Mouse (Mus musculus) right cerebral cortex, adult 18-20 months (tissue): ENCODE data around the gene Spin4.

Experiments used
- DNase-seq: peaks from one replicate; pipeline ENCODE4 v3.0.0; 2022; ENCODE audit warnings: mixed read lengths

The Spin4 gene

GRCm38 (mm10) chrX:95026361-95026892 is at the start of gene Spin4:
Gene Spin4 (minus strand): TSS chrX:95026682.
- peak; percentile 72 for DNase-seq

- DNase-seq: no peak
These were observed 1.4 kb upstream of the Spin4 start for GRCm38 (mm10) chrX:95027907-95028306.

- DNase-seq: peak; percentile 9
These were observed 612 bp downstream of the Spin4 start for GRCm38 (mm10) chrX:95025779-95026360.

- DNase-seq: peak; percentile 5
These were observed 14.4 kb downstream of the Spin4 start for GRCm38 (mm10) chrX:95012033-95012432.

GRCm38 (mm10) chrX:94998845-94999244 is 27.6 kb downstream of the Spin4 start:
- DNase-seq: no peak

GRCm38 (mm10) chrX:94994113-94994512 is 32.4 kb downstream of the Spin4 start:
- no peak for DNase-seq

GRCm38 (mm10) chrX:94990903-94991302 is 35.6 kb downstream of the Spin4 start:
- DNase-seq: no peak

GRCm38 (mm10) chrX:94990080-94990825 is 36.2 kb downstream of the Spin4 start:
- peak; percentile 12 for DNase-seq
